Mouse (Mus musculus): ENCODE results near the gene Pstk. TPM values are rescaled to one million over a fixed set of nuclear protein-coding genes. Genes with fewer than 3 reads are reported as not detected.
"Not testable (repeated sequence)": the region's sequence is repeated elsewhere in the genome, so short reads cannot be mapped to it uniquely, and the experiment has no call there.

The Pstk gene
- polyA plus RNA-seq, 1 experiment, result 23.9 TPM

GRCm38 (mm10) chr7:131411221-131411940 lies 40.4 kb downstream of the Pstk start:
- Histone ChIP-seq H3K27me3 (ENCODE audit: control insufficient read depth, insufficient read depth, low read length) (no peaks in the 10 kb centered on the region), H3K36me3 (ENCODE audit: control insufficient read depth, insufficient read depth, low read length) (no peaks in the 10 kb centered on the region), H3K4me1 (ENCODE audit: control insufficient read depth, insufficient read depth, insufficient read length) (peaks cover 7% of the 10 kb centered on the region), H3K27ac (ENCODE audit: insufficient read depth, low read length) (no peak overlapping the region), H3K4me3 (ENCODE audit: extremely low read depth, insufficient read depth, insufficient read length) (peak overlapping the region; percentile 9; the same call in 1 of the 2 replicates)
- no peak for DNase-seq (ENCODE audit: low read depth in 1 of 2, low spot score in 2 of 2)
- no peak for TF ChIP-seq CTCF (IDR thresholded peaks at IDR 0.05; ENCODE audit: extremely low read depth, insufficient read depth, insufficient read length, insufficient replicate concordance)
- no peak for TF ChIP-seq POLR2A (IDR thresholded peaks at IDR 0.05; ENCODE audit: low read depth, low read length)
- WGBS, result 50% methylated on average over 10 of the region's 10 CpGs

- TF ChIP-seq CTCF (IDR thresholded peaks at IDR 0.05; ENCODE audit: extremely low read depth, insufficient read depth, insufficient read length, insufficient replicate concordance), result no peak
- TF ChIP-seq POLR2A (IDR thresholded peaks at IDR 0.05; ENCODE audit: low read depth, low read length), result no peak
- Histone ChIP-seq H3K4me3 (ENCODE audit: extremely low read depth, insufficient read depth, insufficient read length) (no peak overlapping the region), H3K27me3 (ENCODE audit: control insufficient read depth, insufficient read depth, low read length) (no peaks in the 10 kb centered on the region), H3K27ac (ENCODE audit: insufficient read depth, low read length) (no peak overlapping the region), H3K4me1 (ENCODE audit: control insufficient read depth, insufficient read depth, insufficient read length) (peaks cover 7% of the 10 kb centered on the region), H3K36me3 (ENCODE audit: control insufficient read depth, insufficient read depth, low read length) (no peaks in the 10 kb centered on the region)
- 80% methylated on average over 2 of the region's 2 CpGs for WGBS
- no peak for DNase-seq (ENCODE audit: low read depth in 1 of 2, low spot score in 2 of 2)
These were observed 41.0 kb downstream of the Pstk start for GRCm38 (mm10) chr7:131411941-131412270.

DNA sequence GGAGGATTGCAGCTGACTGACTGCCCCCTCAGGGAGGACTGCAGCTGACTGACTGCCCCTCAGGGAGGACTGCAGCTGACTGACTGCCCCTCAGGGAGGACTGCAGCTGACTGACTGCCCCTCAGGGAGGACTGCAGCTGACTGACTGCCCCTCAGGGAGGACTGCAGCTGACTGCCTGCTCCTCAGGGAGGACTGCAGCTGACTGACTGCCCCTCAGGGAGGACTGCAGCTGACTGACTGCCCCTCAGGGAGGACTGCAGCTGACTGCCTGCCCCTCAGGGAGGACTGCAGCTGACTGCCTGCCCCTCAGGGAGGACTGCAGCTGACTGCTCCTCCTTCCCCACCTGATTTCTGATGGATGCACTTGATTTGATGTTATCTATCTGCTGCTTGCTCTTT lies 45.8 kb downstream of the Pstk start:
- not testable (repeated sequence) for H3K4me1 ChIP-seq (ENCODE audit: control insufficient read depth, insufficient read depth, insufficient read length); H3K27ac ChIP-seq (ENCODE audit: insufficient read depth, low read length)

GRCm38 (mm10) chr7:131417605-131418004 lies 46.7 kb downstream of the Pstk start:
- Histone ChIP-seq H3K4me3 (ENCODE audit: extremely low read depth, insufficient read depth, insufficient read length) (no peak overlapping the region), H3K27me3 (ENCODE audit: control insufficient read depth, insufficient read depth, low read length) (no peaks in the 10 kb centered on the region), H3K27ac (ENCODE audit: insufficient read depth, low read length) (no peak overlapping the region), H3K36me3 (ENCODE audit: control insufficient read depth, insufficient read depth, low read length) (no peaks in the 10 kb centered on the region), H3K4me1 (ENCODE audit: control insufficient read depth, insufficient read depth, insufficient read length) (no peaks in the 10 kb centered on the region)
- no peak for TF ChIP-seq CTCF (IDR thresholded peaks at IDR 0.05; ENCODE audit: extremely low read depth, insufficient read depth, insufficient read length, insufficient replicate concordance)
- TF ChIP-seq POLR2A (IDR thresholded peaks at IDR 0.05; ENCODE audit: low read depth, low read length), result no peak
- DNase-seq (ENCODE audit: low read depth in 1 of 2, low spot score in 2 of 2), result no peak

More for the DNA sequence above, 45.8 kb downstream of the Pstk start:
- H3K4me3 ChIP-seq (ENCODE audit: extremely low read depth, insufficient read depth, insufficient read length); H3K27me3 ChIP-seq (ENCODE audit: control insufficient read depth, insufficient read depth, low read length); DNase-seq (ENCODE audit: low read depth in 1 of 2, low spot score in 2 of 2); H3K36me3 ChIP-seq (ENCODE audit: control insufficient read depth, insufficient read depth, low read length): not testable (repeated sequence)

DNA sequence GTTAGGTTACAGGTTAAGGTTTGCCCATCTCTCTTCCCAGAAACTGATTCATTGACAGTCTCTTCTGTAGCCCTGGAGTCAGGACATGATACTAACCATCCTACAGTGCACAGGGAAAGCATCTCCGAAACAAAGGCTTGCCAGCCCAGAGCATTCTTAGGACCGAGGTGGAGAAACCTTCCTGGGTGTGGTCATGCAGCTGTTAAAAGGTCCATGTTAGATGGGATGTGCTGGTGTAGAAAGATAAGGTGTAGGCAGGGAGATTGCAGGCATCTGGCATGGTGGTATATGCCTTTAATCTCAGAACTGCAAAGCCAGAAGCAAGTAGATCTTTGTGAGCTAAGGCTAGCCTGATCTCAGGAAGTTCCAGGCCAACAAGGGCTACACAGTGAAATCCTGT lies 54.0 kb downstream of the Pstk start:
- TF ChIP-seq CTCF (IDR thresholded peaks at IDR 0.05; ENCODE audit: extremely low read depth, insufficient read depth, insufficient read length, insufficient replicate concordance) (no peak), POLR2A (IDR thresholded peaks at IDR 0.05; ENCODE audit: low read depth, low read length) (no peak)
- Histone ChIP-seq H3K36me3 (ENCODE audit: control insufficient read depth, insufficient read depth, low read length) (no peaks in the 10 kb centered on the region; the same call in 1 of the 2 replicates), H3K4me1 (ENCODE audit: control insufficient read depth, insufficient read depth, insufficient read length) (no peaks in the 10 kb centered on the region), H3K27me3 (ENCODE audit: control insufficient read depth, insufficient read depth, low read length) (no peaks in the 10 kb centered on the region), H3K27ac (ENCODE audit: insufficient read depth, low read length) (no peak overlapping the region), H3K4me3 (ENCODE audit: extremely low read depth, insufficient read depth, insufficient read length) (no peak overlapping the region)
- WGBS, result 80% methylated on average over 2 of the region's 2 CpGs
- no peak for DNase-seq (ENCODE audit: low read depth in 1 of 2, low spot score in 2 of 2)

- H3K36me3 ChIP-seq (ENCODE audit: control insufficient read depth, insufficient read depth, low read length), result no peaks in the 10 kb centered on the region; the same call in 1 of the 2 replicates
- TF ChIP-seq CTCF (IDR thresholded peaks at IDR 0.05; ENCODE audit: extremely low read depth, insufficient read depth, insufficient read length, insufficient replicate concordance) (no peak), POLR2A (IDR thresholded peaks at IDR 0.05; ENCODE audit: low read depth, low read length) (no peak)
- no peak for DNase-seq (ENCODE audit: low read depth in 1 of 2, low spot score in 2 of 2)
- WGBS, result 89% methylated on average over 5 of the region's 5 CpGs
- no peak overlapping the region for H3K27ac ChIP-seq (ENCODE audit: insufficient read depth, low read length)
- H3K4me3 ChIP-seq (ENCODE audit: extremely low read depth, insufficient read depth, insufficient read length), result no peak overlapping the region
- no peaks in the 10 kb centered on the region for H3K4me1 ChIP-seq (ENCODE audit: control insufficient read depth, insufficient read depth, insufficient read length)
- H3K27me3 ChIP-seq (ENCODE audit: control insufficient read depth, insufficient read depth, low read length), result no peaks in the 10 kb centered on the region
These were observed 56.4 kb downstream of the Pstk start for GRCm38 (mm10) chr7:131427331-131427730.

DNA sequence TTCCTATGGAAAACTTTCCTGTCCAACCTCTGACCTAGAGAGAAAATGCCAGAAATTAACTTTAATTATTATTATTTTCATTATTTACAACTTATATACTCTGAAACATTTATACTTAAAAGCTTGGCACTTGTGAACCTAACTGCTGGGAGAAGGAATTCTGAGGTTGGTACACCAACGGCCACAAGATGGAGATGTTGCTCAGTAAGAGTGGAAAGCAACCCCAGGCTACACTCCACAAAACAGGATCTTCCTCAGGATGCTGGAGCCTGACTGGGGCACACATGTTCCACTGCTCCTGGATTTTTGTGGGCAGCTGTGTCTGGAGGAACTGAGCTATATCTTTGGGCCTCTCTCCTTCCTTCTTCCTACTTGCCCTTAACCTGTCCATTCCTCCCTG lies 61.3 kb downstream of the Pstk start:
- H3K27ac ChIP-seq (ENCODE audit: insufficient read depth, low read length), result no peak overlapping the region

More for the DNA sequence above, 61.3 kb downstream of the Pstk start:
- Histone ChIP-seq H3K36me3 (ENCODE audit: control insufficient read depth, insufficient read depth, low read length) (no peaks in the 10 kb centered on the region; the same call in 1 of the 2 replicates), H3K27me3 (ENCODE audit: control insufficient read depth, insufficient read depth, low read length) (no peaks in the 10 kb centered on the region), H3K4me1 (ENCODE audit: control insufficient read depth, insufficient read depth, insufficient read length) (no peaks in the 10 kb centered on the region), H3K4me3 (ENCODE audit: extremely low read depth, insufficient read depth, insufficient read length) (no peak overlapping the region)
- TF ChIP-seq POLR2A (IDR thresholded peaks at IDR 0.05; ENCODE audit: low read depth, low read length) (no peak), CTCF (IDR thresholded peaks at IDR 0.05; ENCODE audit: extremely low read depth, insufficient read depth, insufficient read length, insufficient replicate concordance) (no peak)
- DNase-seq (ENCODE audit: low read depth in 1 of 2, low spot score in 2 of 2), result no peak
- WGBS, result 43% methylated on average over 1 of the region's 1 CpGs

Measured in spleen, adult 2 months (tissue).